Mouse (Mus musculus) lung, embryonic 16.5 days (tissue): ENCODE measurements around the gene Disc1. TPM values are rescaled to one million over a fixed set of nuclear protein-coding genes. Genes with fewer than 3 reads are reported as not detected.

Experiments used
- ATAC-seq: fragments of 200-750 bp; cut with Nextera tagmentation; 2 replicates; pipeline ENCODE4 v1.8.0; 2017; ENCODE audit warnings: low read depth, mild to moderate bottlenecking, moderate library complexity
- H3K27ac ChIP-seq: fragments of 300-500 bp; sonication (generic); 2 replicates; pipeline ENCODE4 v1.5.1; 2014; ENCODE audit warnings: mild to moderate bottlenecking, control low read depth, low read length
- H3K27me3 ChIP-seq: fragments of 300-500 bp; sonication (generic); 2 replicates; pipeline ENCODE4 v1.6.1; 2014; ENCODE audit warnings: low read depth, low read length, mixed read lengths; ENCODE audit not compliant: control insufficient read depth, insufficient read depth
- H3K36me3 ChIP-seq: fragments of 300-500 bp; sonication (generic); 2 replicates; pipeline ENCODE4 v1.6.1; 2014; ENCODE audit warnings: low read length; ENCODE audit not compliant: control insufficient read depth, insufficient read depth
- H3K4me1 ChIP-seq: fragments of 300-500 bp; sonication (generic); replicated peaks from 2 replicates; pipeline ENCODE4 v1.6.1; 2014; ENCODE audit warnings: low read length, mixed read lengths; ENCODE audit not compliant: control insufficient read depth, insufficient read depth
- H3K4me2 ChIP-seq: fragments of 300-500 bp; sonication (generic); 2 replicates; pipeline ENCODE4 v1.6.1; 2014; ENCODE audit warnings: low read depth, low read length, control low read depth
- H3K4me3 ChIP-seq: fragments of 300-500 bp; sonication (generic); 2 replicates; pipeline ENCODE4 v1.5.1; 2014; ENCODE audit warnings: mild to moderate bottlenecking, low read length, control low read depth
- H3K9ac ChIP-seq: fragments of 300-500 bp; sonication (generic); 2 replicates; pipeline ENCODE4 v1.6.1; 2014; ENCODE audit warnings: low read length, control low read depth
- H3K9me3 ChIP-seq: fragments of 300-500 bp; sonication (generic); 2 replicates; pipeline ENCODE4 v1.6.1; 2016; ENCODE audit warnings: low read length; ENCODE audit not compliant: control insufficient read depth
- WGBS: fragments of 180-500 bp; shearing (Covaris S2); extraction: QIAGEN DNeasy Blood & Tissue Kit; methylation state at CpG from one replicate; pipeline ENCODE4 v1.1.7; 2014; 5-methylcytosine and 5-hydroxymethylcytosine counted together
- polyA plus RNA-seq: library from polyadenylated mRNA; unstranded; fragments of >200 nt; fragmentation: Nextera tagmentation; extraction: Ambion mirVana; gene quantifications from 2 replicates; pipeline ENCODE4 v1.2.1, GENCODE M21; 2015

The Disc1 gene
- polyA plus RNA-seq, 1 experiment from 2014 or later, result 2.6 TPM

DNA sequence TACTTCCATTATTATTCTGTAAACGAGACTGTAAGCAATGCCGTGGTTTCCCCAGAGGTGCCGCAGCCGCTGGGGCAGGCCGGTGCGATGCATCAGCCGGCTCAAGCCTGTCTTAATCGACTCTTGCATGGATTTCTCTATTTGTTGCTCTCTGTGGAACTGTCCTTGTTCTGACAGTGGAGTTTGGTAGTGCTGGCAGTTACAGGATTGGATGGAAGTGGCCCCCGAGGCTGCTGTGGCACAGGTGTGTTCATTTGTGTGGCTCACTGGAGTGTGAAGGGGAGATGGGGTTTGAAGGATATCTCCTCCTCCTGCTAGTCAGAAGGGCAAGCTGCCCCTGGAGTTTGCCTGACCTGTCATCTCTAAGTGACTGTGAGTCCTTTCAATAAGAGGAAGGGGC lies 171.3 kb downstream of the Disc1 start:
- no peak overlapping the region for H3K27ac ChIP-seq
- no peak for ATAC-seq
- no peak overlapping the region for H3K4me3 ChIP-seq
- no peaks in the 10 kb centered on the region for H3K27me3 ChIP-seq
- no peak overlapping the region for H3K9ac ChIP-seq
- H3K9me3 ChIP-seq, result no peaks in the 10 kb centered on the region
- H3K4me2 ChIP-seq, result no peak overlapping the region
- H3K4me1 ChIP-seq, result peaks cover 32% of the 10 kb centered on the region
- WGBS, result 84% methylated on average over 9 of the region's 9 CpGs
- H3K36me3 ChIP-seq, result no peaks in the 10 kb centered on the region

DNA sequence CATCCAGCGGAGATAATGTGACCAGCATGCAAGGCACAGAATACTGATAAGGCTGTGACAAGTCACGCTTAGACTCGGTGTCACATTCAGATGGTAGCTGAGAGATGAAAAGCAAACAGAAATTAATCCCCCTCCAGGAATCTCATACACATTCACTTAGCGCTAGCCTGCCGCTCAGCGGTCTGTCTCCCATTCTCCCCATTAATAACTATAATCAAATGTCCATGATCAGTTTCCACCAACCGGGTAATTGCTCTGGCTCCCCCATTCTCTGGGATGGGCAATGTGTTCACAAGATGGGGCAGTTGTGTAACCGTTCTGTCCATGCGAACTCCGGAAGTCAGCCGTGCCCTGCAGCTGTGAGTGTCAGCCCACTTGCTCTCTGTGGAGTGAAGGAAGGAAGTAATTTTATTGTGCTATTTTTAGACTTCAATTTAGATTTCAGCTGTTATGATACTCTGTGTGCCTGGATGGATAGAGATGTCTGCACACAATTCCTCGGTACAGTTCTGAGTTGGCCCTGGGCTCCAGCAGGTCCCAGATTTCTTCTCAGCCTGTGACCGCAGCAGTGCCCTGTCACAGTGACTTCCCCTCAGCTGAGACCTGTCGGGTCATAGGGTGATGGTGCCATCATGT lies 173.1 kb downstream of the Disc1 start:
- peak; percentile 82 for ATAC-seq

DNA sequence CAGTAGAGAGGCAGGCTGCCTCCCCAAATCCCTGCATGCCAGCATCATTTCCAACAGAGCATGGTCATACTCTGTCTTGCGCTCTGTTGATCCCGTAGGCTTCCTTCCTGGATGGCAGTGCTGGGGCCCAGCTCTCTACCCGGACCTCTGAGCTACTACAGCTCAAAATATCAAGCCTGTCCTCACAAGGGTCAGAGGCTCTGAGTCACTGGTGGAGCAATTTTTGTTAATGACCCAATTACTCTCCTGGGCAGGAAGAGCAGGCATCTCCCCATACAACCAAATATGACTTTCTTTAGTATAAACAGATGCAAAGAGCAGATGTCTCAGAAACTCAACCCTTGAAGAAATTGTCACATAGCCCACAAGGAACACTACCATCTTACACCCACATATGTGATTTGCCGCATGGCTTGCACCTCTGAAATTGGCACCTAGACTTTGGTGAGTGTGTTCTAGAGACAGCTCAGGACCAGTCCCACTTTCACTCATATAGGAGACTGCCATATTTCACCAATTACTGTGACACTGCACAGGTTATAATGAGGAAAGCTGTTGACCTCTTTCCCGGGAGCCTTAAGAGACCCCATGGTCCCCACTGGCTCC lies 176.6 kb downstream of the Disc1 start:
- Histone ChIP-seq H3K36me3 (no peaks in the 10 kb centered on the region), H3K9me3 (no peaks in the 10 kb centered on the region), H3K4me3 (no peak overlapping the region), H3K9ac (no peak overlapping the region), H3K27me3 (no peaks in the 10 kb centered on the region), H3K27ac (no peak overlapping the region), H3K4me1 (peaks cover 15% of the 10 kb centered on the region), H3K4me2 (no peak overlapping the region)
- no peak for ATAC-seq
- 82% methylated on average over 5 of the region's 5 CpGs for WGBS

More for the DNA sequence above, 173.1 kb downstream of the Disc1 start:
- H3K36me3 ChIP-seq, result no peaks in the 10 kb centered on the region
- H3K4me1 ChIP-seq, result peaks cover 32% of the 10 kb centered on the region
- H3K4me3 ChIP-seq, result no peak overlapping the region
- no peaks in the 10 kb centered on the region for H3K27me3 ChIP-seq
- WGBS, result 22% methylated on average over 14 of the region's 14 CpGs
- H3K27ac ChIP-seq, result peak overlapping the region; percentile 5; the same call in 1 of the 2 replicates
- no peaks in the 10 kb centered on the region for H3K9me3 ChIP-seq
- H3K4me2 ChIP-seq, result peak overlapping the region; percentile 26
- H3K9ac ChIP-seq, result peak overlapping the region; percentile 36; the same call in 1 of the 2 replicates

DNA sequence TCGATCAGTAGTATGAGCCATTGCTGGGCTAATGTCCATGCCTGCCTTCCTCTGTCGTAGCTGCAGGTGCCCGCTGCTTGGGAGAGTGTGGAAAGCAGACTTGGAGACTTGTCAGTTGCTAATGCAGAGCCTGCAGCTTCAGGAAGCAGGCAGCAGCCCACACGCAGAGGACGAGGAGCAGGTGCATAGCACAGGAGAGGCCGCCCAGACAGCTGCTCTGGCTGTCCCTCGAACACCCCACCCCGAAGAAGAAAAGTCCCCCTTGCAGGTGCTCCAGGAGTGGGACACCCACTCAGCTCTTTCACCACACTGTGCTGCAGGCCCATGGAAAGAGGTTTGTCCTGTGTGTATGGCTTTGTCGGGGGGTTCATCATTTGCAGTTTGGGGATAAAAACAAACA lies 178.7 kb downstream of the Disc1 start:
- H3K9me3 ChIP-seq, result no peaks in the 10 kb centered on the region
- peaks cover 7% of the 10 kb centered on the region for H3K4me1 ChIP-seq
- 63% methylated on average over 9 of the region's 9 CpGs for WGBS
- no peak overlapping the region for H3K4me3 ChIP-seq
- ATAC-seq, result no peak
- H3K4me2 ChIP-seq, result no peak overlapping the region
- H3K27ac ChIP-seq, result no peak overlapping the region
- H3K36me3 ChIP-seq, result no peaks in the 10 kb centered on the region
- no peak overlapping the region for H3K9ac ChIP-seq
- no peaks in the 10 kb centered on the region for H3K27me3 ChIP-seq

DNA sequence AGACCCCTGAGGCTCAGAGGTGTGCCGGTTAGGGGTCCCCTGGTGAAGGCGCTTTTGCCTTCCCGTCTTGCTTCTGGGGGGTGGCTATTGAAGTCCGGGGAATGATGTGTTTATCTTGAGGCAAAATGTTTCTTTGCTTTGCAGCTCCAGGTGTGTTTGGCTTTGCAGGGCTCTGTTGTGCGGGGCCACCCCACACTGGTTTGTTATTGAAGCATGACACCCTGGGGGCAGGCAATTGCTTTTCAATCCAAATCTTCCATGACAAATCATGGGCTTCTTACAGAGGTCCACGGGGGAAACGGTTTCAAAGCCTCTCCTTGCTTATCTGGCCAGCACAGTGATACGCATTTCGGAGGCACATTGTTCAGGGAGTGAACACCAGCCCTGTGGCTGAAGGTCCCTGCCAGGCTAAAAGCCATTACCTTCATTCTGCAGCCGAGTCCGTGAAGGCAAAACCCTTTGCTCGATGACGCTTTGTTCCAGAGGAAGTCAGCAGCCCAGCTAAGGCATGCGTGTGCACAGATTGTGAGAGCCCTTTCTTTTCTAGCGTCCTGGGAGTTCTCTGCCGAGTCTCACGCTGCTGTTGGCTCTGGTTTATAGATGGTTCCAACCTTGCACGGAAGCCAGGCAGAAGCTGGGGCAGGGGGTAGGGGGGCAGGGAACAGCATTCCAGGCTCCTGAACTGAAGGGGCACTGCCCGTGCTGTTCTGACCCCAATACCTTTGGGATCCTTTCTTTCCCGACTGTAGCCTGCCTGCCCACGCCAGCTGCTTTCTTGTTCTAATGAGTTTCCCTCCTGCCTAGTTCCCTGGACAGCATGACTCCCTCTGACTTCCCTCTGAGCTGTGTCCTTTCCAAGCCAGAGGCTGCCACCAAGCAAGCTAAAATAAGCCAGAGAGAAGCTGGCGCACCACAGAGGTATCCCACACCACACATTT lies 182.2 kb downstream of the Disc1 start:
- peak overlapping the region; percentile 2; the same call in 1 of the 2 replicates for H3K4me3 ChIP-seq
- peak overlapping the region; percentile 52; the same call in 1 of the 2 replicates for H3K9ac ChIP-seq
- no peaks in the 10 kb centered on the region for H3K36me3 ChIP-seq
- ATAC-seq, result peak; percentile 38; the same call in 1 of the 2 replicates
- H3K27me3 ChIP-seq, result no peaks in the 10 kb centered on the region
- 19% methylated on average over 22 of the region's 22 CpGs for WGBS
- peak overlapping the region; percentile 33 for H3K4me2 ChIP-seq
- H3K9me3 ChIP-seq, result no peaks in the 10 kb centered on the region
- 0 out of 2 replicates have a peak overlapping the region, but pooled peaks have one; percentile 18 for H3K27ac ChIP-seq
- H3K4me1 ChIP-seq, result peaks cover 4% of the 10 kb centered on the region; the same call in 1 of the 2 replicates

DNA sequence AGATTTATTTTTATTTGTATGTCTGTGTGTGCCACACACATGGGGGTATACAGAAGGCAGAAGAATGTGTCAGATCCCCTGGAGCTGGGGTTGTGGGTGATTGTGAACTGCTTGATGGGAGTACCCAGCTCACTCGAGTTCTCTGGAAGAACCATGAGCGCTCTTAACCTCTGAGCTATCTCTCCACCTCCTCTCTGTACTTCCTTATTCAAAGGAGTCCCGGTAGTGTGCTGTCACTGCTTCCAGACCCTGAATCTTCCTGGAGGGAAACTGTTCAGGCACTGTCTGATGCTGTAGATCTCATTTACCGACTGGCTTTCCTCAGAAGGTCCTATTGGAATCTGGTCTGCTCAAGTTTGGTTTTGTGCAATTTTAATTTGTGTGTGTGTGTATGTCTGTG lies 186.8 kb downstream of the Disc1 start:
- H3K4me1 ChIP-seq, result peaks cover 10% of the 10 kb centered on the region

DNA sequence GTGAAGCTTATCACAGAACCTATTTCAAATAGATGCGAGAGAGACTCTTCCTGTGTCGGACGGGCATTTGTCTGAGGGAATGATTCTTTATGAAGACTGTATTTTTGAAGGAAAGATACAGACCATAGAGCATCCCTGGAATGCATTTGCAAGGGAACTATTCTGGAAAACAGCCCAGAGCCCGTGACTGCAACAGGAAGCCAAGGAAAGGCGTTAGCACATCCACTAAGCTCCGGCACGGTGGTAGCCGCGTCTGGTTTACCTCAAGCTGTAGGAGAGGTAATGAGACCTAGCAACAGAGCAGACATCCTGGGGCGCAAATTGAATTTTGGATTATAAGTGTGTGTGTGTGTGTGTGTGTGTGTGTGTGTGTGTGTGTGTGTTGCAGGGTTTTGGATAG lies 188.4 kb downstream of the Disc1 start:
- 23% methylated on average over 10 of the region's 10 CpGs for WGBS
- Histone ChIP-seq H3K4me1 (peaks cover 6% of the 10 kb centered on the region), H3K27ac (no peak overlapping the region), H3K9me3 (no peaks in the 10 kb centered on the region), H3K4me2 (no peak overlapping the region), H3K4me3 (no peak overlapping the region), H3K27me3 (no peaks in the 10 kb centered on the region), H3K36me3 (no peaks in the 10 kb centered on the region), H3K9ac (no peak overlapping the region)
- ATAC-seq, result peak; percentile 32

More for the DNA sequence above, 186.8 kb downstream of the Disc1 start:
- ATAC-seq, result no peak
- H3K27ac ChIP-seq, result no peak overlapping the region
- H3K9ac ChIP-seq, result no peak overlapping the region
- H3K4me3 ChIP-seq, result no peak overlapping the region
- no peaks in the 10 kb centered on the region for H3K9me3 ChIP-seq
- 70% methylated on average over 4 of the region's 4 CpGs for WGBS
- no peaks in the 10 kb centered on the region for H3K36me3 ChIP-seq
- no peaks in the 10 kb centered on the region for H3K27me3 ChIP-seq
- no peak overlapping the region for H3K4me2 ChIP-seq

DNA sequence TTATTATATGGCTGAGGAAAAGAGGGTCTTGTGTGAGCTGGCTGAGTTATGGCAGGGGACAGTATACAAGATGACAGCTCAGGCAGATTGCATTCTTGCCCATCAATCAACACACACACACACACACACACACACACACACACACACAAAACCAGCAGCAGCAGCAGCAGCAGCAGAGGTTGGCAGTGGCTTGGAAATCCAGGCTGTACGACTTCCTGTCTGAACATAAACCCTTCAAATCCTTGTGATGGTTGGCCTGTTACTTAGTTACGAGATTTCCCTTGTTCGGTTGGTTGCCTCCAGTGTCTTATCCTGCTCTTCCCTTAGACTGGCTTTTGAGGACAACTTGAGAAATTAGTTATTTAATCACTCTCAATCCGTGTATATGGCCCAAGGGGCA lies 188.9 kb downstream of the Disc1 start:
- H3K4me2 ChIP-seq, result no peak overlapping the region
- H3K4me3 ChIP-seq, result no peak overlapping the region
- no peaks in the 10 kb centered on the region for H3K36me3 ChIP-seq
- H3K4me1 ChIP-seq, result peaks cover 6% of the 10 kb centered on the region
- ATAC-seq, result peak; percentile 59
- no peak overlapping the region for H3K27ac ChIP-seq
- WGBS, result 25% methylated on average over 4 of the region's 4 CpGs
- no peaks in the 10 kb centered on the region for H3K27me3 ChIP-seq
- H3K9ac ChIP-seq, result no peak overlapping the region
- H3K9me3 ChIP-seq, result no peaks in the 10 kb centered on the region
